Mouse (Mus musculus): ENCODE results near the gene Nom1. TPM values are rescaled to one million over a fixed set of nuclear protein-coding genes. Genes with fewer than 3 reads are reported as not detected.
"Not testable (repeated sequence)": the region's sequence is repeated elsewhere in the genome, so short reads cannot be mapped to it uniquely, and the experiment has no call there.

The Nom1 gene
- polyA plus RNA-seq (2015; fragmentation: Nextera tagmentation; extraction: Ambion mirVana) = 24.1 and 26.0 TPM in 2 replicates

DNA sequence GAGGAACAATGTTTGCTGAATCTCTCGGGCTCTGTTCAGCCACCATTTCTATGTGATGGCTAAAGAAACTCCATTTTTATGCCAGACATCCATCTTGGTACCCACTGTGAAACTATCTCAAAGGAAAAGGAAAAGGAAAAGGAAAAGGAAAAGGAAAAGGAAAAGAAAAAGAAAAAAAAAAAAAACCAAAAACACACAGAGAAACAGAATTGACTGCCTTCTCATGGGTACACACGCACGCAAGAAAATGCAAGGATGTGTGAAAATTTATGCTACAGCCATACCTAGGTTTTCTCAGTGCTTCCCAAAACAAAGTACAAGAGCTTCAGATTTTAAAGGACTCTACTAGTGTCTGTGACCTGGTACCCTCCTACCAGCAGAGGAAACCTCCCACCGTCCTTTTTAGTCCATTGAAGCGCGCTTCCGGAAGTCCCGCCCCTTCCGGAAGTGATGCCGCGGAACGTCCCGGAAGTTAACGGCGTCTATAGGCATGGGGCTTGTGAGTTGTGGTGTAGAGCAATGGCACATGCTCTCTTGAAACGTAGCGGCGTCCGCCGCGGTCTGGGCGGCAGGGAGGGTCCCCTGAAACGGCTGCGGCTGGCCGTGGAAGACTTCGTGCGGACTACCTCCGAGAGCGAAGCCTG lies at the start of gene Nom1:
Gene Nom1, plus strand, starts transcription at position 437 of the 644 bp plus-strand sequence.
- Histone ChIP-seq H3K27me3 (replicated peaks; ENCODE audit: control insufficient read depth, insufficient read depth, low read length) (no peaks in the 10 kb centered on the region), H3K4me1 (replicated peaks; ENCODE audit: control insufficient read depth, insufficient read depth, low read length) (peaks cover 21% of the 10 kb centered on the region), H3K9ac (replicated peaks; ENCODE audit: low read depth, low read length) (peak within 1 kb of the TSS; percentile 71), H3K27ac (ENCODE audit: low read length) (peak within 1 kb of the TSS; percentile 55; the same call in 1 of the 2 replicates), H3K4me3 (replicated peaks; ENCODE audit: low read length) (peak within 1 kb of the TSS; percentile 87), H3K9me3 (ENCODE audit: control insufficient read depth, low read length) (no peaks in the 10 kb centered on the region), H3K36me3 (ENCODE audit: control insufficient read depth, insufficient read depth) (peaks cover 11% of the 10 kb centered on the region), H3K4me2 (ENCODE audit: low read length) (peak within 1 kb of the TSS; percentile 68)
- WGBS = 4% methylated on average over 29 of the region's 29 CpGs
- ATAC-seq = peak; percentile 99

DNA sequence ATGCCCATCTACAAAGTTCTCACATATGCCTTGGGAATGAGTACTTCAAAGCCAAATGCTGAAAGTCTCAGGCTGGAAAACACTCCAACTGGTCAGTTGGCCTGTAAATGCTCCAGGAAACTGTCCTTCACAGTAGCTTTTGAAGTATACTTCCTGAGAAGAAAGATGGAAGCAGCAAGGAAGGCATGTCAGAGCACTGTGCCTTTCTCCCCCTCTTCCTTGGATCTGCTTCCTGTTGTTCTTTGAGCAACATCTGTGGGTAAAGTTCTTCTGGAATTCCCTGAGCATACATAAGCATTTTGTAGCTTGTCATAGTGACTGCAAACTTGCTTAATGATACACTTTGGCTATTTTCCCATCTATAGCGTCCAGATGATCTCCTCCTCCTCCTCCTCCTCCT lies 46.9 kb upstream of the Nom1 start:
- no peaks in the 10 kb centered on the region for H3K36me3 ChIP-seq (ENCODE audit: control insufficient read depth, insufficient read depth)
- H3K9me3 ChIP-seq (ENCODE audit: control insufficient read depth, low read length) = no peaks in the 10 kb centered on the region
- H3K27ac ChIP-seq (ENCODE audit: low read length) = no peak overlapping the region
- WGBS = 30% methylated on average over 1 of the region's 1 CpGs
- no peak overlapping the region for H3K4me3 ChIP-seq (replicated peaks; ENCODE audit: low read length)
- no peaks in the 10 kb centered on the region for H3K4me1 ChIP-seq (replicated peaks; ENCODE audit: control insufficient read depth, insufficient read depth, low read length)
- no peak overlapping the region for H3K4me2 ChIP-seq (ENCODE audit: low read length)
- no peak for ATAC-seq
- no peak overlapping the region for H3K9ac ChIP-seq (replicated peaks; ENCODE audit: low read depth, low read length)
- H3K27me3 ChIP-seq (replicated peaks; ENCODE audit: control insufficient read depth, insufficient read depth, low read length) = no peaks in the 10 kb centered on the region; the same call in 1 of the 2 replicates

DNA sequence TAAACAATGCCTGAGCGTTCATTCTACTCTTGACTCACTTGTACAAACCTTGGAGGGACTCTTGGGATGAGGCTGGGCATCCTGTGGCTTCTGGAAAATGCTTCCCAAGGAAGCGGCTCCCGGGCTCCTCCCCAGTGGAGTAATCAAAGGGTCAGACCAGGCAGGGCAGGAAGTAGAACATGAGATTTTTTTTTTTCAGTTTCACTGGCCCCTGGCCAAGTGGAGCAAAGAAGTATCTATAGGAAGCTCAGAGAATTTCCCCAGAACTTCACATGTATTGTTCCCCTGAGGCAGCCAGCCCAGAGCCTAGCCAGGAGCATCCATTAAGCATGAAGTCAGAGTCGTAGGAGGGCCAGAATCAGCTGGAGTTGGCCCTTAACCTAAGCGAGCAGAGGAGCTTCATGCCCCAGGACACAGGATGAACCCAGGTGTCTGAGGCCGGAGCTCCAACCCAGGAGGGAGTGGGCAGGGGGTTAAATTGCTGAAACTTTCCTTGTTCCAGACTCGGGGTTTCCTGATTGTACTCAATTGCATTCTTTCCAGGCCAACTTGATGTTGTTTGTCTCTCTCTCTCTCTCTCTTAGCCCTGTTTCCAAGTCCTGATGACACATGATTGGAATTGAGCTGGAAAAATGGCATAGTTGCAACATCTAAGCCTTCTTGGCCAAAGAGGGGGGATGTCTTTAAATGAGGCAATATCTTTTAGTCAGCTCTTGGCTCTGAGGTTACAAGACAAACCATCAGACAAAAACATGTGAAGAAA lies 46.1 kb upstream of the Nom1 start:
- Histone ChIP-seq H3K27ac (ENCODE audit: low read length) (no peak overlapping the region; the same call in 1 of the 2 replicates), H3K36me3 (ENCODE audit: control insufficient read depth, insufficient read depth) (no peaks in the 10 kb centered on the region), H3K9me3 (ENCODE audit: control insufficient read depth, low read length) (no peaks in the 10 kb centered on the region), H3K4me2 (ENCODE audit: low read length) (no peak overlapping the region), H3K27me3 (replicated peaks; ENCODE audit: control insufficient read depth, insufficient read depth, low read length) (no peaks in the 10 kb centered on the region; the same call in 1 of the 2 replicates), H3K4me3 (replicated peaks; ENCODE audit: low read length) (no peak overlapping the region), H3K9ac (replicated peaks; ENCODE audit: low read depth, low read length) (no peak overlapping the region), H3K4me1 (replicated peaks; ENCODE audit: control insufficient read depth, insufficient read depth, low read length) (no peaks in the 10 kb centered on the region)
- 56% methylated on average over 7 of the region's 7 CpGs for WGBS
- ATAC-seq = no peak

- Histone ChIP-seq H3K4me2 (ENCODE audit: low read length) (no peak overlapping the region), H3K27ac (ENCODE audit: low read length) (no peak overlapping the region), H3K9me3 (ENCODE audit: control insufficient read depth, low read length) (no peaks in the 10 kb centered on the region), H3K4me3 (replicated peaks; ENCODE audit: low read length) (no peak overlapping the region), H3K9ac (replicated peaks; ENCODE audit: low read depth, low read length) (no peak overlapping the region), H3K36me3 (ENCODE audit: control insufficient read depth, insufficient read depth) (no peaks in the 10 kb centered on the region), H3K27me3 (replicated peaks; ENCODE audit: control insufficient read depth, insufficient read depth, low read length) (no peaks in the 10 kb centered on the region; the same call in 1 of the 2 replicates), H3K4me1 (replicated peaks; ENCODE audit: control insufficient read depth, insufficient read depth, low read length) (no peaks in the 10 kb centered on the region)
- ATAC-seq = peak; percentile 61; the same call in 1 of the 2 replicates
- WGBS = 20% methylated on average over 15 of the region's 15 CpGs
These were observed 45.3 kb upstream of the Nom1 start for GRCm38 (mm10) chr5:29388944-29389765.

DNA sequence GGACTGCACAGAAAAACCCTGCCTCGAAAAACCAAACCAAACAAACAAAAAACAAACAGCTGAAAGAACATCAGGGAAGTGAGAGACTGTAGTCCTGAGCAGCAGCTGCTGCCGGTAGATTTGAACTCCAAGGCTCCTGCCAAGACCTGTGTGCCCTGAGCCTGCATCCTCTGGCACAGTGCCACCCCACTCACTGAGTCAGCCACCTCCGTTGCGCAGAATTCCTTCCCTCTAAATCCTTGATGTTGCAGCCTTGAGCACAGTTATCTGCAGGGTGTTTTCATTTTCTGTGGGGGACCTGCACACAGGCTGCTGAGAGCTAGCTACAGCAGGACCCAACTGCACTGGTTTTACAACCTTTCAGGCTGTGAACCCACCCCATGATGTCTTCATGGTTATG lies 36.0 kb upstream of the Nom1 start:
- Histone ChIP-seq H3K27me3 (replicated peaks; ENCODE audit: control insufficient read depth, insufficient read depth, low read length) (no peaks in the 10 kb centered on the region), H3K9ac (replicated peaks; ENCODE audit: low read depth, low read length) (no peak overlapping the region), H3K4me2 (ENCODE audit: low read length) (no peak overlapping the region), H3K4me3 (replicated peaks; ENCODE audit: low read length) (no peak overlapping the region), H3K27ac (ENCODE audit: low read length) (no peak overlapping the region), H3K4me1 (replicated peaks; ENCODE audit: control insufficient read depth, insufficient read depth, low read length) (no peaks in the 10 kb centered on the region), H3K36me3 (ENCODE audit: control insufficient read depth, insufficient read depth) (no peaks in the 10 kb centered on the region), H3K9me3 (ENCODE audit: control insufficient read depth, low read length) (no peaks in the 10 kb centered on the region)
- WGBS = 54% methylated on average over 4 of the region's 4 CpGs
- ATAC-seq = no peak

DNA sequence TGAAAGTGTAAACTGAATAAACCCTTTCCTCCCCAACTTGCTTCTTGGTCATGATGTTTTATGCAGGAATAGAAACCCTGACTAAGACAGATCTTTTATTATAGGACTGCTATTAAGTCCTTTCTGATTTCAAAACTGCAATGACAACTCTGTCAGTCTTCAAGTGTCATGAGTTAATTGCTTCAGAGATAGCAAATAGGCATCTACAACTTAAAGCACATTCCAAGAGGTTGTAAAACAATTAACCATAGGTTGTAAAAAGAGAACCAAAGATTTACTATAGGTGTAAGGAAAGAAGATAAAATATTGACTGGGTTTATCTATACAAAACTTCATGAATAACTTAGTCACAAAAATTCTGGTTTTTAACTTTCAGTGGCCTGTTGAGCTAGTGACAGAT lies 23.6 kb upstream of the Nom1 start:
- Histone ChIP-seq H3K4me2 (ENCODE audit: low read length) (no peak overlapping the region), H3K4me1 (replicated peaks; ENCODE audit: control insufficient read depth, insufficient read depth, low read length) (no peaks in the 10 kb centered on the region), H3K9ac (replicated peaks; ENCODE audit: low read depth, low read length) (no peak overlapping the region), H3K27ac (ENCODE audit: low read length) (no peak overlapping the region), H3K36me3 (ENCODE audit: control insufficient read depth, insufficient read depth) (no peaks in the 10 kb centered on the region), H3K4me3 (replicated peaks; ENCODE audit: low read length) (no peak overlapping the region), H3K27me3 (replicated peaks; ENCODE audit: control insufficient read depth, insufficient read depth, low read length) (no peaks in the 10 kb centered on the region), H3K9me3 (ENCODE audit: control insufficient read depth, low read length) (no peaks in the 10 kb centered on the region)
- ATAC-seq = no peak

- Histone ChIP-seq H3K9me3 (ENCODE audit: control insufficient read depth, low read length) (no peaks in the 10 kb centered on the region; the same call in 1 of the 2 replicates), H3K27ac (ENCODE audit: low read length) (no peak overlapping the region), H3K36me3 (ENCODE audit: control insufficient read depth, insufficient read depth) (no peaks in the 10 kb centered on the region), H3K4me3 (replicated peaks; ENCODE audit: low read length) (no peak overlapping the region), H3K27me3 (replicated peaks; ENCODE audit: control insufficient read depth, insufficient read depth, low read length) (no peaks in the 10 kb centered on the region), H3K4me1 (replicated peaks; ENCODE audit: control insufficient read depth, insufficient read depth, low read length) (no peaks in the 10 kb centered on the region), H3K4me2 (ENCODE audit: low read length) (no peak overlapping the region), H3K9ac (replicated peaks; ENCODE audit: low read depth, low read length) (no peak overlapping the region)
- no peak for ATAC-seq
- whole genome bisulfite sequencing = 83% methylated on average over 3 of the region's 3 CpGs
These were observed 21.4 kb upstream of the Nom1 start for GRCm38 (mm10) chr5:29413041-29413440.

GRCm38 (mm10) chr5:29423330-29423729 lies 11.1 kb upstream of the Nom1 start:
- H3K4me3 ChIP-seq (replicated peaks; ENCODE audit: low read length); H3K36me3 ChIP-seq (ENCODE audit: control insufficient read depth, insufficient read depth); ATAC-seq; H3K4me2 ChIP-seq (ENCODE audit: low read length); H3K4me1 ChIP-seq (replicated peaks; ENCODE audit: control insufficient read depth, insufficient read depth, low read length); H3K9me3 ChIP-seq (ENCODE audit: control insufficient read depth, low read length); H3K27ac ChIP-seq (ENCODE audit: low read length); H3K27me3 ChIP-seq (replicated peaks; ENCODE audit: control insufficient read depth, insufficient read depth, low read length); H3K9ac ChIP-seq (replicated peaks; ENCODE audit: low read depth, low read length): not testable (repeated sequence)
- 72% methylated on average over 3 of the region's 3 CpGs for WGBS

- no peaks in the 10 kb centered on the region for H3K9me3 ChIP-seq (ENCODE audit: control insufficient read depth, low read length)
- peak; percentile 78 for ATAC-seq
- peak overlapping the region; percentile 71 for H3K9ac ChIP-seq (replicated peaks; ENCODE audit: low read depth, low read length)
- peak overlapping the region; percentile 87 for H3K4me3 ChIP-seq (replicated peaks; ENCODE audit: low read length)
- H3K4me1 ChIP-seq (replicated peaks; ENCODE audit: control insufficient read depth, insufficient read depth, low read length) = peaks cover 21% of the 10 kb centered on the region
- H3K4me2 ChIP-seq (ENCODE audit: low read length) = peak overlapping the region; percentile 68
- under 1% methylated on average over 48 of the region's 48 CpGs for WGBS
- H3K27me3 ChIP-seq (replicated peaks; ENCODE audit: control insufficient read depth, insufficient read depth, low read length) = no peaks in the 10 kb centered on the region
- H3K27ac ChIP-seq (ENCODE audit: low read length) = peak overlapping the region; percentile 55; the same call in 1 of the 2 replicates
- H3K36me3 ChIP-seq (ENCODE audit: control insufficient read depth, insufficient read depth) = peaks cover 11% of the 10 kb centered on the region
These were observed 451 bp downstream of the Nom1 start for GRCm38 (mm10) chr5:29434872-29435358.

Data from forebrain, embryonic 16.5 days (tissue).